Mouse (Mus musculus) T-helper 17 cell (primary cell): ENCODE results near the gene Ppp1cb.
"Not testable (repeated sequence)": the region's sequence is repeated elsewhere in the genome, so short reads cannot be mapped to it uniquely, and the experiment has no call there.

Experiments
- in situ Hi-C, 2 experiments: fragments of 300-600 bp; cut with MboI, MseI; formaldehyde crosslinking; loops; 1 replicate in 1 of 2; 2 replicates in 1 of 2; pipeline ENCODE4 v1.15.1; 2025; ENCODE audit warnings: high pct_unique_total_duplicates in 2 of 2

The Ppp1cb gene

DNA sequence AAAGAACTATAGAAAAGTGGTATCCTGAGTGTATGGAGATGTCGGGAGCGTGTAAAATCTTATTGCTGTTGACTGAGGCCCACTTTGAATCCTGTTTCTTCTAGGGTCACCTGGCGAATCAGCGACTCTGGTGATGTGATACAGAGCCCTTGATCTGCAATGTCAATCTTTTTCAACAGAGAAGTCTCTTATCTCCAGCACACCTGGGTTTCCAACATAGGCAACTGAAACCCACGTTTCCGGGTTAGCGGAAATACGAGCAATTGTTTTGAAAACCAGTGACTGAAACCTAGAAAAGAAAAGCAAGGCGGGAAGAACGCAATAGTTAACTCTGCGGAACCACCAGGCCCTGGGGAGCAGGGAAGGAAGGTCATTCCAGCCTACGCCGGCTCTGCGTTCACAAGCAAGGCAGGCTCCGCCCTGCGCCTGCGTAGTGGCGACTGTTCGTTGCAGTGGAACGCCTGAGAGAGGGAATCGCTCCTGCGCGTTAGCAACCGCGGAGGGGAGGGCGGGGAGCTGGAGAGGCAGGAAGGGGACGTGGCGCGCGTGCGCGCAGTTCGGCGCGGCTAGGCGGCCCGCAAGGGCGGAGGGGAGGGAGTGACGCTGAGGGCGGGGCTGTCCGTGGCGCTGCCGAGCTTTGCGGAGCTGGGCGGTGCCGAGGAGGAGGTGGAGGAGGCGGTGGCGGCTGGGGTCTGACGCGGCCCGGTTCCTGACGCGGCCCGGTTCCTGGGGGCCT lies at the start of gene Ppp1cb:
Gene Ppp1cb (plus strand): TSS at position 436 of the 736 bp plus-strand sequence.
- in situ Hi-C loops = no loop called here

DNA sequence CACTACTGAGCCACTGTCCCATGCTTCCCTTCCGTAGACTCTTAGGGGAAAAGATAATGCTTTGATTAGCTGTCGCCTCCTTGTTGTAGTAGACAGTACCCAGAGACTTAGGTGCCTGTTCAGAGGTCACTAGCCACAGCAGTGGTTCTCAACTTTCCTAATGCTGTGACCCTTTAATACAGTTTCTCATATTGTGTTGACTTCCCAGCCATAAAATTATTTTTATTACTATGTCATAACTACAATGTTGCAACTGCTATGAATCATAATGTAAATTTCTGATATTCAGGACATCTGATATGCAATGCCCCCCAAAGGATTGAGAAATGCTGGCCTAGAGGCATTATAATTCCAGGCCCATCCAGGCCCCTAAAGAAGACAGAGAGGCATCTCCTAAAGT lies 48.9 kb upstream of the Ppp1cb start:
- in situ Hi-C loops = loop anchor here (5.0 to 10.0 kb wide), 2 partner anchors 62 to 595 kb away; no protein-coding TSS in a partner anchor

DNA sequence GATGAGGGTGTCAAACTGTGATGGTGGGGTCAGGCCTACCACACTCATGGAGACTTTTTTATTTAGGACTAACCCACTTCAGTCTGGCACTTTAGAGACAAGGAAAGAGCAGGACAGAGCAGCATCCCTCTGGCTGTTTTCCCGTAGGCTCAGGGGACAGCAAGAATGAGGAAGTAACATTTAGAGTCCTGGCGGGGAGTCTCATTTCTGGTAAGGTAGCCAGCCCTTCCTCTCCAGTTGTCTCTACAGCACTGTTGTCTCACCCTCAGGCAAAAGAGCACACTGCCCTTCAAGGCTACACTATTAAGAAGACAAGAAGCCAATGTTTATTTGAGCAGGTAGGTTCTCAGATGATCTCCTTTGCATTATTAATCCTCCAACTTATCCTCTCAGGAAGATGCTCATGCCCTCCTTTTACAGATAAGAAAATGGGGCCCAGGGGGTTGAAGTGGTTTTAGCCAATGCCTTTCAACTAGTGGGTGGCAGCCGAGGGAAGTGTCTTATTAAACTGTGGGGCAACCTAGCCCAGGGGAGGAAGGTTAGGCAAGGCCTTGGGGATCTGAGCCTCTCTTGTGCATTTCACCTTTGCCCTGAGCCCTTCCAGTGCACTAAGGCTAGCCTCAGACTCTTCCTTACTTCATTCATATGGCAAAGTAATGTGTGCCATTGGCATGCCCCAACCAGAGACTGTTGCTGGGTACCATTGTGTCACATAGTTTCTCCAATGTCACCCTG lies 47.5 kb upstream of the Ppp1cb start:
- in situ Hi-C loops = loop anchor here in 1 of 2 experiments (10.0 kb wide), 1 partner anchor 596 kb away; no protein-coding TSS in a partner anchor

DNA sequence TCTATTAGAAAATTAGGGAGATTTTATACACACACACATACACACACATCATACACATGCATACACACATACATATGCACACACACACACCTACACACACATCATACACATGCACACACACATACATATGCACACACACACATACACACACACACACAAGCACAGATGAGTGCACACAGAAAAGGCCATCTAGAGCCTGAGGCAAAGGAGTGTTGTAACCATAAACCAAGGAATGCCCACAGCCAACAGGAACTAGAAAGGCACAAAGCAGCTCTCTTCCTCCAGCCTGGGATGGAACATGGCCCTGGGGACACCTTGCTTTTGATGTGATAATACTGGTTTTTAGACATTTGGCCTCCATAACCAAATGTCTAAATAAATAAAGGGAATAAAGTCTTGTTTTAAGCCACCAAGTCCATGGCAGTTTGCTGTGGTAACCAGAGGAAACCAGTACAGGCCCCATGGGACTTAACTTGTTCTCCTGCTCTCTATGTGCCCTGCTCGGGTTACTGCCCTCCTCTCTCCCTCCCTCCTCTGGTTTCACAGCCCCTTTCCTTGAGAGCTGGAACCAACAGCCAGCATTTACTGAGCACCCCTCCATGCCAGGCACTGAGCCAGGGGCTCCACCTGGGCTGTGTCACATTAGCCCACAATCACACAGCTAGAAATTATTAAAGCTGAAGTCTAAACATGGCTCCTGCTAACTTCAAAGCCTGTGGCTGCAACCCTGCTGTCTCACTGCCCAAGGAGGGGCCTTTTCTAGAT lies 46.3 kb upstream of the Ppp1cb start:
- in situ Hi-C loops = loop anchor here in 1 of 2 experiments (10.0 kb wide), 1 partner anchor 598 kb away; no protein-coding TSS in a partner anchor

DNA sequence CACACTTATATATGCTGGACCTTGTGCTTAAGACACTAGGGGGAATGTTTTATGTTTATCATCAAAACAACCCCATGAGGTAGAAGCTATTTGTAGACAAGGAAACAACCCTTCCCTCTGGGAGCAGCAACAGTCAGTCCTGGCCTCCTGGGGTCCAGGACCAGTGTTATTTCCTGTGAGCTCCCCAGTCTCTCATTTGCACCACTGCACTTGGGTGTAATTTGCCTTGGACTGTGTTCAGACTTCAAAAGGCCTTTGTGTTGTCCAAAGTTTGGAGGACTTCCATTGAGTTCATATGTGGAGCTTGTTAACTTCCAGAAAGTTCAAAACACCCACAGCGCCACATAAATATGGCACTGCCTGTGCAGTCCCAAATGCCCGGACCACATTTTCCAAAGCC lies 45.6 kb upstream of the Ppp1cb start:
- in situ Hi-C loops = loop anchor here in 1 of 2 experiments (10.0 kb wide), 1 partner anchor 598 kb away; no protein-coding TSS in a partner anchor

DNA sequence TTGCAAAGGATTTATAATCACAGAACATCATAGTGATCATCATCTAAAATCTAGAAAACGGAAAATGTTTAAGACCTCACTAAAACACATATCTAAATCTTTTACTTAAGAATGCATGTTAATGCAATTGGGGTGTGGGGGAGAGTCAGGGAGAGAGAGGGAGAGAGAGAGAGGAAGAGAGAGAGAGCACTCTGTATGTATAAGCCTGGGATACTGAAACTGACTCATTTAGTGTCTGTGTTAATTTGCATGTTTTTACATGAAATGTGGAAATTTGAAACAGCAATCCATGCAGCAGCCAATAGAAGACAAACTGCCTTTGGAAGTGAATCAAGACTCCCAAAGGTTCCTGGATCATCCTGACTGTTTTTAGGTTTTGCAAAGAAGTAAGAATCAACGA lies 45.1 kb upstream of the Ppp1cb start:
- in situ Hi-C loops = loop anchor here in 1 of 2 experiments (10.0 kb wide), 1 partner anchor 599 kb away; no protein-coding TSS in a partner anchor

DNA sequence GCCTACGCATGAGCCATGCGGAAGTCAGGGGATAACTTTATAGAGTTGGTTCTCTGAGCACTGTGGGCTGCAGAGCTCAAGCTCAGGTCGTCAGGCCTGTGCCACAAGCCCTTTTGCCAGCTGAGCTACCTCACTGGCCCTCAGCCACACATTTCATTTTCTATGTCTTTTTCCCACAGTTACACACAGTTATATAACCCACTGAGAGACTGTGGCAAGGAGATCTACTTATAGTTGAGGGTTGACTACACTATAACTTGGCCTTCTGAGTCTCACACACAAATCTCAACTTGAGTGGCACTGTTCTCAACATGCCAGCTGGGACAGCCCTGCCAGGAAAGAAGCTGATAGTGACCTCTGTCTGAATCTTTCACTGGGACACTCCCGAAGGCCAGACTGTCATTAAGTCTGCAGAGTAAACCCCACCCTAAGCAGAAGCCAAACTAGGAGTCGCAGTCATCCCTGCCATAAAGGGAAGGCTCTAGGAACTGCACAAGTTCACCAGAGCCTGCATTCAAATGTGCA lies 44.1 kb upstream of the Ppp1cb start:
- in situ Hi-C loops = loop anchor here in 1 of 2 experiments (10.0 kb wide), 1 partner anchor 600 kb away; no protein-coding TSS in a partner anchor

DNA sequence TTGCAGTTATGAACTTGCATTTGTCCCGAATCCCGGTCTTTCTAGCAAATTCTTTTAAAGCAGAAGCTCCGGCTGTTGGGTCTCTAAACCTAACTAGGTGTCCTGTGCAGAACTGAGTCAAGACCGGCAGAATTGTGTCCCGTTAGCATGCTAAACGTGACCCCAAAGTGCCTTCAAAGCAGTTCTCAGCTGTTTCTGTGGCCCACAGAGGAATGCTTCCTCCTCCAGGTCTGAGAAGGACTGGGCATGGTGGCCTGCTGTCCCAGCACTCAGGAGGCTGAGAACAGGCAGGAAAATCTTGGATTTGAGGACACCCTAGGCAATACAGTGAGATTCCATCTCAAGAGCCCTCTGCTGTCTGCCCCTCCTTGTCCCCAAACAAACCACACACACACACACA lies 43.1 kb upstream of the Ppp1cb start:
- in situ Hi-C loops = loop anchor here in 1 of 2 experiments (10.0 kb wide), 1 partner anchor 601 kb away; no protein-coding TSS in a partner anchor

DNA sequence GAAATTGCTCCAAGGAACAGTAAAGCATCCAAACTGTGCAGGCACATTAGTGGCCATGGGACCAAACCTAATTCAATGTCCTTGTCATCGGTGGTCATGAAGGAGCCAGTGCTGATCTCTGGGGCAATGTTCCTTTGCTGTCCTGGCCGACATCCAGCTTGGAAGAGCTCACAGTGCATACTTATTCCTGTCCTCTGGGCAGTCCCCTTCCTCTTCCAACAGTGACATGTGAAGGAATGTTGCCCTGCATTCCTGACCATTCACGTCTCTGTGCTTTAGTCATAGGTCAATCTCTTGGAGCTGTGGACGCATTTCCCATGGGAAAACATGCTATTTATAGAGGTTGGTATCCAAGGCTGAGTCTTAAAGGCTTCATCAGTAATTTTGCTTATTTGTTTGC lies 41.8 kb upstream of the Ppp1cb start:
- in situ Hi-C loops = loop anchor here in 1 of 2 experiments (10.0 kb wide), 1 partner anchor 602 kb away; no protein-coding TSS in a partner anchor

DNA sequence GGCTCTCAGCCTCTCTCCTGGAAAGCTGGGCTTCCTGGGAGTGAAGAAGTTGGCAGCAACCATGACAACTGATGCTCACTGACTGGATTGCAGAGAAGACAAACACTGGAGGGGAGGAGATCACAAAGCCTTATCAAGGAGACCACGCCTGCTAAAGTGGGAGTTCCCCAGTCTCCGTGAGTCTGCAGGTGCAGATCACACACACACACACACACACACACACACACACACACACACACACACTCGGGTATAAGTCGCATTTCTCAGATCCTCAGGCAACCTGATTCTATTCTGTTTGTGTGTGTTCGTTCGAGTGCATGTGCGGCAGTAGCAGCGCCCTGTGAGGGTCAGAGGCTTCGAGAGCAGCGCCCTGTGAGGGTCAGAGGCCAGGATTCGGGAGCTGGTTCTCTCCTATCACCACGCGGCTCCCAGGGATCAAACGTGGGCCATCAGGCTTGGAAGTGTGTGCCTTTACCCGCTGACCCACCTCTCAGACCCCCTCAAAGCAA lies 36.5 kb upstream of the Ppp1cb start:
- in situ Hi-C loops = no loop called here

DNA sequence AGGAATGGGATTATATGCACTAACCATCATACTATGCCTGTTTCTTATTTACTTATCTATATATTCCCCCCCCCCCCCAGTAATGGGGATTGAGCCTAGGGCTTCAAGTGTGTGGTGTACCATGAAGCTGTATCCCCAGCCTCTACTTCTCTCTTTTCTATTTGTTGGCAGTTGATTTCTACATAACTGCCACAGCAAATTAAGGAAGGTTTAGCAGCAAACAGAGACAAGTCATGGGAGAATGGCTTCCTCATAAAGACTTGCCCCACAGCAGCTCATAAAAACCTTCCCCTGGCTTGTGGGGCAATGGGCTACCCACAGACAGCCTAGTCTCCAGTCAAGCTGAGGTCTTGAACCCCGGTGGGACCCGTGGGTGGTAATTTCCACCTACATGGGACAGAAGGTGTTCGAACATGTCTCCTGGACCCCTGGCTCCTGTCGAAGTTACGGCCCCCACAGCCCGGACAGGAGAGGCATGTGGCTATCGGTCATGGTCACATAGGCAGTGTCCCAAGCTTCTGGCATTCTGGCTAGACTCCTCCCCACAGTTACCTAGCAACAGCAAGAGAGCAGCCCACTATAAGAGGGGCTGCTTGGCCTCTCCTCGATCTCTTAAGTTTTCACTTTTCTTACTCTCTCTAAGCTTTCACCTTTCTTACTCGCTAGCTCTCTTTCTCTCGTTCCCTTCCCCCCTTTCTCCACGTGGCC lies 35.1 kb upstream of the Ppp1cb start:
- in situ Hi-C loops = no loop called here

DNA sequence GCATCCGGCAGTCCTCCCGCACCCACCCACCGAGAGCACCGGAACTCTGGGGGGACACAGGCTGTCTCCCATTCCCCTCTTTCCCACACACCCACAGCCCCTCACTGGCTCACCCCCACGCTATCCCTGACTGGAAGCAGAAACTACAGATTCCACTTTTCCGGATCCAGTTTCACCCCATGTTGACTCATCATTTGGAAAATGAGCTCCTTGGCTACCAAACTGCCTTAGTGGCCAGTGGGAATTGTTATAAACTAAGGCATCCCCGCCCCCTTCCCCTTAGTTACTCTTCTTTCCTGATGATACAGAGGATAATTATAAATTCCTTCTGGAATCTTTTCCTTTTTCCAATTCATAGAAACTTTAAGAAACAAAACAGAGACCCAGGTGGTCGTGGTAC lies 34.2 kb upstream of the Ppp1cb start:
- in situ Hi-C loops = no loop called here

DNA sequence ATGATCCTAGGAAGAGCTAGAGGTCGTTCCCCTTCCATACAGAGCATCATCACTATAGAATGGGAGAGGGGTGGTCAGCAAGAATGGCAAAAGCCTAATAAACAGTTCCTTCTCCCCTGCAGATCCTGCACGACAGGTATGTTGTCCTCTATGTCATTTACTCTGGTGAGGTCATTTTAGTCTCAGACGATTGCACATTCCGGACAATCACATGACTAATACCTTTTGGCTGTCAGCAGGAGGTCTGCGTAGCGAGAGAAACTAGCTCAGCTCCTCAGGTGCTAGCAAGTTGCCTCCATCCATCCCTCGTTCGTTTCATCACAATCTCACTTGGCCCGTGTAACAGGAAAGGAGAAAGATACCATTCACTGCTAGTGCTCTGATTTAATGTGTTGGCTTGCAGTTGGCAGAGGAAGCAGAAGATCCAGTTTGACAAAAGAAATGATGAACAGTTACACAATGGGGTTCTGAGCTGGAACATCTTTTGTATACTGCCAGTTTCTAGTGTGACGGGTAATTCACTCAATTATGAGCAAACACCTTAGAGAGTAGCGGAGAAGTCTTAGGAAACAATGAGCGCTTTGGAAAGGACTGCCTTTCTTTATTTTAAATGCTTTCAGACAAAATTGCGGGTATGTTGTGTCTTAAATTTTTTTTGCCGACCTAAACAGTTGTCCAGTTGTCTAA lies 33.0 kb upstream of the Ppp1cb start:
- in situ Hi-C loops = no loop called here

DNA sequence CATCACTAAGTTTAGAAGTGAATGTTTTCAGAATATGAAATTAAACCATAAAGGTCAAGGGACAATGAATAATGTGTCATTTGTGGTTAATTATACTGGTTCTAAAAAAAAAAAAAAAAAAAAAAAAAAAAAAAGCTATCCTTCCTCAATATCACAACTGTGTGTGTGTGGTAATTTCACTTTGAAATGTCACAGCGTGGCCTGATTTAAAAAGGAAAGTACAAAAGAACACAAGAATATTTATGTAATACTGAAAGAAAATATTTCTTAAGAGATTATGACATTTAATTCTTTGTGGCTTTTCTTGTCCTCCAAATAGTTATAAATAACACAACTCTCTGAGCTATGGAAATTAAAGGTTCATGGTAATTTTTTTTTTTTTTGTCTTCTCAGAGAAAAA lies 28.2 kb upstream of the Ppp1cb start:
- in situ Hi-C loops = no loop called here

DNA sequence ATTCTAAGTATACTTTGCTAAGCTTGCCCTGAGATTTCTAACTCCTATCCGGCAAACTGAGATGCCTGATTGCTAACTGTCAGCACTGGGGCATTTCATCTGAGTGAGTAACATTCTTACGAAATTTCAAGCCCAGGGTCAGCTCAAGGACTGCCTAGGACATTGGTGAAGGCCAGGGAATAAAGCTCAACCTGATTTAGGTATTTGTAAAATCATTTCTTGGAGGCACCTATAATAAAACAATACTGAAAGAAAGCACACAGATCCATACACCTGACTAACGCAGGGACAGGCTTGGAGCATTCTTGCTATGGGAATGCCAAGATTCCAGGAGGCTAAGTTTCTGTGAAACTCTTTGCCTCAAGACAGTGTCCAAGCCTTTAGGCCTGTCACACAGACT lies 24.3 kb upstream of the Ppp1cb start:
- in situ Hi-C loops = not testable (repeated sequence)

DNA sequence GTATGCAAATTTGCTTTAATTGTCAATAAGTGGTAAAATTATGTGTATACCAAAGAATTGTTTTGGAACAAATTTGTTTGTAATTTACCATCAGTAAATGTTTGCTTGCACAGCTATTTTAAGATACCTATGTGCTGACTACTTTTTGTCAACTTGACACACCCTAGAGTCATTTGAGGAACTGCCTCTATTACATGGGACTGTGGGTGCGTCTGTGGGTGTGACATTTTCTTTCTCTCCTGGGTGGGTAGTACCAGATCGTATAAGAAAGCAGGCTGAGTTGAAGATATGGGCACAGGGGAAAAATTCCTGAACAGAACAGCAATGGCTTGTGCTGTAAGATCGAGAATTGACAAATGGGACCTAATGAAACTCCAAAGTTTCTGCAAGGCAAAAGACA lies 23.0 kb upstream of the Ppp1cb start:
- in situ Hi-C loops = no loop called here

DNA sequence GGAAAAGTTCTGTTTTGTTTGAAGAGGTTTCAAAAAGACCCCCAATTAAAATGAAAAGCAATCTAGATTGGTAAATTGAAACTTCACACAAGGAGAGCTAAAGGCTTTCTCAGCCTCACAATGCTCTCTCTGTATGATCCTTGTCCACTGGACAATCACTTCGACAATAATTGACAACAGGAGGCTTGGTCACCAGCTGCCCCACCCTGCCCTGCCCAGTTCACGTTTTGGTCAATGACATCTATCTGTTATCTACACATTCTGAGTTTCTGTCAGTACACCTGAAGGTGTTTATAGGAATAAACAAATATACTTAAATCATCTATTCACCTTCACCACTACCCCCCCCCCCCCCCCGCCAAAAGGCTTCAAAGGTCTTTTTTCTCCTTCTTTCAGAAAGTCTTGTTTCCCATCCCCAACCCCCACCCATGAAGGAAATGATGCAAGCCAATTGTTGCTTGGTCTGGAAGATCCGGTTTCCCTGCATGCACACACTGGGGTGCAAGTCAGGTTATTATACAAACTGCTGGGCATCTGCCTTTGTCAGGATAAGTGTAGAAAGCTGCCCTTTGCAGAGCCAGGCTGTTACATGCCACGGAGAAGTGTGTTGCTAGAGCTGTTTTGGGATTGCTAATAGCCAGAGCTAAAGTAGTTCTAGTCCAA lies 20.6 kb upstream of the Ppp1cb start:
- in situ Hi-C loops = no loop called here

DNA sequence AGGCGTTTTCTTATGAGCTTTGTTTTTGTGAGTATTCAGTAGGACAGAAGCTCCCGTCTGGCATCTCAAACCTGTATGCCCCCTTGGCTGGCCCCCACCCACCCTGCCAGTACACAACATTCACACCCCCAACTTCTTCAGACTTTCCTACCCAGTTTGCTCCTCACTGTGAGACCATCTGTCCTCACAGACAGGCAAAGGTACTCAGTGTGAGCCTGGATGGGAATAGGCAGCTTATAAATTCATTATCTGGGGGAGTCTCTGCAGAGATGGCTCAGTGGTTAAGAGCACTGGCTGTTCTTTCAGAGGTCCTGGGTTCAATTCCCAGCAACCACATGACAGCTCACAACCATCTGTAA lies 20.1 kb upstream of the Ppp1cb start:
- in situ Hi-C loops = no loop called here

DNA sequence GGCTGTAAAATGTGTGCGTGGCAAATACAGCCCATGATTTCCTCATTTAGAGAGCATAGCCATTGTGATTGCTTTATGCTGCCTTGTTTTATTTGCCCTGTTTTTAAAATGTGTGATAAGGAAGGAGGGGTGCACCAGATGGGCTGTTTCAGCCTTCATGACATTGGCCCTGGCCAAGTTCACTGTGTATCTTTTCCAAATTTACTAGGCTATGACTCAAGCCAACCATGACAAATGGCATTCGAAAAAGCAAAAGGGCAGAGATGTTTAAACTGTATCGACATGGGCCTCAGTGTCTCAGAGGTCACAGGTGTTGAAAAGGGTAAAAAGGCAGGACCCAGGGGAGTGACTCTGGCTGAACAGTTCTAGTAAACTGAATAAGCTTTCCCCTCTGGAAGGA lies 17.3 kb upstream of the Ppp1cb start:
- in situ Hi-C loops = no loop called here
